Mouse (Mus musculus) spleen, adult 18-20 months (tissue): ENCODE data around the gene Alcam.

Source experiments
- DNase-seq, 2 experiments: peaks; one replicate each; pipeline ENCODE4 v3.0.0; 2022; ENCODE audit warnings: mixed read lengths in 2 of 2

The Alcam gene

GRCm38 (mm10) chr16:52453971-52454514 lies at the start of gene Alcam:
TSS of gene Alcam (minus strand) at chr16:52454074.
- DNase-seq: peak; percentile 21 to 42

- DNase-seq: no peak
Measured at GRCm38 (mm10) chr16:52498757-52499335, 45.0 kb upstream of the Alcam start.

- DNase-seq: no peak
Measured at GRCm38 (mm10) chr16:52490542-52490941, 36.7 kb upstream of the Alcam start.

- DNase-seq: no peak
Measured at GRCm38 (mm10) chr16:52474235-52474634, 20.4 kb upstream of the Alcam start.

- DNase-seq: no peak
Measured at GRCm38 (mm10) chr16:52473089-52473488, 19.2 kb upstream of the Alcam start.

GRCm38 (mm10) chr16:52472635-52473034 lies 18.8 kb upstream of the Alcam start:
- DNase-seq: no peak

GRCm38 (mm10) chr16:52472059-52472458 lies 18.2 kb upstream of the Alcam start:
- no peak for DNase-seq

- DNase-seq: no peak
Measured at GRCm38 (mm10) chr16:52470881-52471280, 17.0 kb upstream of the Alcam start.

- peak in 1 of 2 experiments; percentile 6 for DNase-seq
Measured at GRCm38 (mm10) chr16:52470226-52470625, 16.4 kb upstream of the Alcam start.

GRCm38 (mm10) chr16:52468426-52468825 lies 14.6 kb upstream of the Alcam start:
- DNase-seq: peak in 1 of 2 experiments; percentile 14

GRCm38 (mm10) chr16:52466770-52467169 lies 12.9 kb upstream of the Alcam start:
- no peak for DNase-seq

- no peak for DNase-seq
Measured at GRCm38 (mm10) chr16:52464597-52464996, 10.7 kb upstream of the Alcam start.

GRCm38 (mm10) chr16:52452862-52453715 lies 785 bp downstream of the Alcam start:
- peak; percentile 92 to 96 for DNase-seq

GRCm38 (mm10) chr16:52452477-52452831 lies 1.4 kb downstream of the Alcam start:
- no peak for DNase-seq

- DNase-seq: peak; percentile 26 to 32
Measured at GRCm38 (mm10) chr16:52451786-52452476, 1.9 kb downstream of the Alcam start.

GRCm38 (mm10) chr16:52451101-52451785 lies 2.6 kb downstream of the Alcam start:
- peak; percentile 6 to 22 for DNase-seq

GRCm38 (mm10) chr16:52450245-52451100 lies 3.4 kb downstream of the Alcam start:
- peak; percentile 39 to 52 for DNase-seq

GRCm38 (mm10) chr16:52449889-52450244 lies 4.0 kb downstream of the Alcam start:
- DNase-seq: no peak

- DNase-seq: no peak
Measured at GRCm38 (mm10) chr16:52445984-52446383, 7.9 kb downstream of the Alcam start.

- no peak for DNase-seq
Measured at GRCm38 (mm10) chr16:52443635-52444505, 10.0 kb downstream of the Alcam start.

- no peak for DNase-seq
Measured at GRCm38 (mm10) chr16:52443055-52443454, 10.8 kb downstream of the Alcam start.
